Comparison of ENCODE assay signal across 13 mouse cellular contexts in the genomic region with DNA sequence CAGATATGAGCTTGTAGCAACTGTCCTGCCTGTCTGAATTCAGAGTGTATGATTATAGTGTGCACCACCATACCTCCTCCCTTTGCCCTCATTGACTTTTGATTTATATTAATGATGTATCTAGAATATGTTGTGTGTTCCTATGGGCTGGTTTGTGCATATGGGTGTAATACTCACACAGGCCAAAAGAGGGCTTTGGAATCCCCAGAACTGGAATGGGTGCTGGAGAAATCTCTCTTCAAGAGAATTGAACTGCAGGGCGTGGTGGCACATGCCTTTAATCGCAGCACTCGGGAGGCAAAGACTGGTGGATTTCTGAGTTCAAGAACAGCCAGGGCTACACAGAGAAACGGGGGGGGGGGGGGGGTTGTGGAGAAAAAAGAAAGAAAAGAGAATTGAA. TPM values are rescaled to one million over a fixed set of nuclear protein-coding genes. Genes with fewer than 3 reads are reported as not detected.
DNase-seq lines count a peak whose midpoint lies in the region; ATAC-seq and TF ChIP-seq lines count a peak whose summit lies in the region.
"Had no signal": no experiment of that assay in that cellular context is flagged by ENCODE, and none has a peak within 500 bp of the region (broad histone marks: within the 10 kb centered on the region; RNA-seq: fewer than 3 reads in every experiment).

No protein-coding gene starts in this region.

- H3K27me3 ChIP-seq in kidney, postnatal 0 days (ENCODE audit: insufficient read depth, low read length) = no peaks in the 10 kb centered on the region
- H3K27me3 ChIP-seq: embryonic facial prominence, embryonic 15.5 days; limb, embryonic 13.5 days had no signal

- peaks cover 13% of the 10 kb centered on the region for H3K36me3 ChIP-seq in kidney, postnatal 0 days (ENCODE audit: insufficient read depth, low read length)

- no peaks in the 10 kb centered on the region for H3K9me3 ChIP-seq in kidney, postnatal 0 days (replicated peaks; ENCODE audit: low read length)
- H3K9me3 ChIP-seq: embryonic facial prominence, embryonic 15.5 days had no signal

- no peak overlapping the region for H3K9ac ChIP-seq in kidney, postnatal 0 days (ENCODE audit: low read depth, low read length)
- H3K9ac ChIP-seq: embryonic facial prominence, embryonic 15.5 days; limb, embryonic 13.5 days had no signal

- no peak overlapping the region for H3K27ac ChIP-seq in kidney, postnatal 0 days
- H3K27ac ChIP-seq: embryonic facial prominence, embryonic 15.5 days; limb, embryonic 13.5 days had no signal

- DNase-seq in kidney, postnatal 0 days (ENCODE audit: low spot score) = no peak
- no peak for DNase-seq in kidney, postnatal 14 days
- DNase-seq in 416B (ENCODE audit: low read depth) = peak; percentile 50
- DNase-seq in B cell, adult 2 months = peak; percentile 15 to 36
- DNase-seq in urinary bladder, postnatal 10 days (ENCODE audit: low spot score) = no peak
- DNase-seq in Muller cell, postnatal 12 days (ENCODE audit: inconsistent ontology term) = no peak
- DNase-seq: cerebellum, adult 8-10 months; heart, postnatal 14 days; kidney, adult 2 months; lung, postnatal 36 days had no signal

- no peak overlapping the region for H3K4me2 ChIP-seq in kidney, postnatal 0 days (ENCODE audit: low read length)
- H3K4me2 ChIP-seq: embryonic facial prominence, embryonic 15.5 days; limb, embryonic 13.5 days had no signal

- TF ChIP-seq CTCF in kidney, postnatal 0 days (IDR thresholded peaks at IDR 0.05; ENCODE audit: low read depth) = peak; percentile 53

- H3K4me1 ChIP-seq in kidney, postnatal 0 days (replicated peaks; ENCODE audit: insufficient read depth, low read length) = no peaks in the 10 kb centered on the region
- H3K4me1 ChIP-seq: embryonic facial prominence, embryonic 15.5 days; limb, embryonic 13.5 days had no signal

- H3K4me3 ChIP-seq in kidney, postnatal 0 days (replicated peaks; ENCODE audit: low read depth, low read length) = no peak overlapping the region
- H3K4me3 ChIP-seq: embryonic facial prominence, embryonic 15.5 days; limb, embryonic 13.5 days had no signal

- WGBS in kidney, postnatal 0 days = 82% methylated on average over 4 of the region's 4 CpGs

- no peak for ATAC-seq in kidney, postnatal 0 days (replicated peaks; ENCODE audit: low FRiP score, low read depth)
- ATAC-seq in common myeloid progenitor, adult 5-6 weeks (replicated peaks; ENCODE audit: low read depth, poor library complexity, severe bottlenecking) = peak; percentile 54; the same call in 1 of the 2 replicates

RNA-seq across cellular contexts. Expression of gene Tor3a, which starts 47.4 kb away (rescaled TPM):
- 18.3 and 19.9 TPM in 2 replicates for polyA plus RNA-seq in kidney, postnatal 0 days (2015; fragmentation: Nextera tagmentation; extraction: Ambion mirVana)
- total RNA-seq in common myeloid progenitor, adult 5-6 weeks (2017) = 16.1 and 22.1 TPM in 2 replicates

Comparison
In these comparisons a context has a peak if more than half of its experiments do, and no peak if none do; other contexts are left out.
1. DNase-seq: peak in 416B (single experiment) and B cell, adult 2 months (2 of 2); none in kidney, postnatal 0 days (single experiment), kidney, postnatal 14 days (single experiment), urinary bladder, postnatal 10 days (single experiment) and Muller cell, postnatal 12 days (single experiment).